Mouse (Mus musculus) embryonic facial prominence, embryonic 13.5 days (tissue): ENCODE measurements around the gene Rere. TPM values are rescaled to one million over a fixed set of nuclear protein-coding genes. Genes with fewer than 3 reads are reported as not detected.

Experiments used
- ATAC-seq: fragments of 200-750 bp; cut with Nextera tagmentation; 2 replicates; pipeline ENCODE4 v1.8.0; 2017; ENCODE audit warnings: low read depth; ENCODE audit not compliant: insufficient number of reproducible peaks, insufficient read depth, low FRiP score, low TSS enrichment
- H3K27ac ChIP-seq: fragments of 300-500 bp; sonication (generic); 2 replicates; pipeline ENCODE4 v1.5.1; 2015; ENCODE audit warnings: moderate library complexity, mild to moderate bottlenecking, inconsistent platforms
- H3K27me3 ChIP-seq: fragments of 300-500 bp; sonication (generic); 2 replicates; pipeline ENCODE4 v1.6.1; 2015; ENCODE audit warnings: mild to moderate bottlenecking, inconsistent platforms
- H3K36me3 ChIP-seq: fragments of 300-500 bp; sonication (generic); 2 replicates; pipeline ENCODE4 v1.6.1; 2015; ENCODE audit warnings: mild to moderate bottlenecking, inconsistent platforms
- H3K4me1 ChIP-seq: fragments of 300-500 bp; sonication (generic); 2 replicates; pipeline ENCODE4 v1.6.1; 2015; ENCODE audit warnings: inconsistent platforms
- H3K4me2 ChIP-seq: fragments of 300-500 bp; sonication (generic); 2 replicates; pipeline ENCODE4 v1.6.1; 2015; ENCODE audit warnings: moderate library complexity, mild to moderate bottlenecking, inconsistent platforms
- H3K4me3 ChIP-seq: fragments of 300-500 bp; sonication (generic); 2 replicates; pipeline ENCODE4 v1.5.1; 2015; ENCODE audit warnings: mild to moderate bottlenecking, inconsistent platforms
- H3K9ac ChIP-seq: fragments of 300-500 bp; sonication (generic); 2 replicates; pipeline ENCODE4 v1.6.1; 2015; ENCODE audit warnings: mild to moderate bottlenecking, inconsistent platforms
- H3K9me3 ChIP-seq: fragments of 300-500 bp; sonication (generic); 2 replicates; pipeline ENCODE4 v1.6.1; 2016; ENCODE audit warnings: inconsistent platforms
- WGBS: fragments of 180-500 bp; shearing (Covaris S2); methylation state at CpG from one replicate; pipeline ENCODE4 v1.1.7; 2015; ENCODE audit warnings: mixed read lengths; 5-methylcytosine and 5-hydroxymethylcytosine counted together
- polyA plus RNA-seq: library from polyadenylated mRNA; unstranded; fragments of >200 nt; fragmentation: Nextera tagmentation; extraction: Ambion mirVana; gene quantifications from 2 replicates; pipeline ENCODE4 v1.2.1, GENCODE M21; 2015

Rere gene
- polyA plus RNA-seq, 1 experiment from 2014 or later: 23.3 TPM

DNA sequence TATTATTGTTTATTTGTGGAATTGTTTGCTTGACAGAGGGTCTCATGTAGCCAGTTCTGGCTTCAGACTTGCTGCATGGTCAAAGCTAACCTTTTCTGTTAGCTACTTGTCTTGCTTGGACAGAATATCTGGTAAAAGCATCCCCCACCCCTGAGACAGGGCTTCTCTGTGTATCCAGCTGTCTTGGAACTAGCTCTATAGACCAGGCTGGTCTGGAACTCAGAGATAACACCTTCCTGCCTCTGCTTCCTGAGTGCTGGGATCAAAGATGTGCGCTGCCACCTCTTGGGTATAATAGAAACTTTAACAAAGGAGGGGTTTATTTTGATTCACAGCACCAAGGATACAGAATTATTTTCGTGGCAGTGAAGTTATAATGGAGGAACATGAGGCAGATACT is 304.4 kb downstream of the Rere start:
- Histone ChIP-seq H3K4me1 (peaks cover 71% of the 10 kb centered on the region), H3K36me3 (no peaks in the 10 kb centered on the region)
- 88% methylated on average over 2 of the region's 2 CpGs for WGBS

DNA sequence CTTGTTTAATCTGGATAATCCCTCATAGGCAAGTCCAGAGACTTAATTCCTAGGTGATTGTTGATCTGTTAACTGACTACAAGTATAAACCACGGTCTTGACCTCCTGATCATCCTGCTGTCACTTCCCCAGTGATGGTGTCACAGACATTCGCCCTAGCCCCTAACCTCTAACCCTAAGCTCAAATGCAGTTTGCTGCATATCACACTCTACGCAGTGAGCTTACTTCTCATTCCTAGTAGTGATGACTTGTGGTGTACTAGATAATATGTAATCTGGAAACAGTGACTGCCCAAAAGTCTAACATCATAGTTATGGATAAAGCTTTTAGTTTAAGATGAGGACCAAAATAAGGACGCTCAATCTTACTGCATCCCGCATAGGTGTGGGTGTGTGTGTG is 304.8 kb downstream of the Rere start:
- WGBS: 86% methylated on average over 5 of the region's 5 CpGs
- Histone ChIP-seq H3K4me2 (no peak overlapping the region), H3K27me3 (no peaks in the 10 kb centered on the region), H3K9ac (no peak overlapping the region), H3K27ac (no peak overlapping the region), H3K9me3 (no peaks in the 10 kb centered on the region), H3K36me3 (no peaks in the 10 kb centered on the region), H3K4me3 (no peak overlapping the region), H3K4me1 (peaks cover 76% of the 10 kb centered on the region)
- no peak for ATAC-seq

More for the DNA sequence above, 304.4 kb downstream of the Rere start:
- no peaks in the 10 kb centered on the region for H3K9me3 ChIP-seq
- H3K9ac ChIP-seq: no peak overlapping the region
- no peak overlapping the region for H3K4me3 ChIP-seq
- ATAC-seq: no peak
- H3K27ac ChIP-seq: no peak overlapping the region
- no peaks in the 10 kb centered on the region for H3K27me3 ChIP-seq
- no peak overlapping the region for H3K4me2 ChIP-seq

DNA sequence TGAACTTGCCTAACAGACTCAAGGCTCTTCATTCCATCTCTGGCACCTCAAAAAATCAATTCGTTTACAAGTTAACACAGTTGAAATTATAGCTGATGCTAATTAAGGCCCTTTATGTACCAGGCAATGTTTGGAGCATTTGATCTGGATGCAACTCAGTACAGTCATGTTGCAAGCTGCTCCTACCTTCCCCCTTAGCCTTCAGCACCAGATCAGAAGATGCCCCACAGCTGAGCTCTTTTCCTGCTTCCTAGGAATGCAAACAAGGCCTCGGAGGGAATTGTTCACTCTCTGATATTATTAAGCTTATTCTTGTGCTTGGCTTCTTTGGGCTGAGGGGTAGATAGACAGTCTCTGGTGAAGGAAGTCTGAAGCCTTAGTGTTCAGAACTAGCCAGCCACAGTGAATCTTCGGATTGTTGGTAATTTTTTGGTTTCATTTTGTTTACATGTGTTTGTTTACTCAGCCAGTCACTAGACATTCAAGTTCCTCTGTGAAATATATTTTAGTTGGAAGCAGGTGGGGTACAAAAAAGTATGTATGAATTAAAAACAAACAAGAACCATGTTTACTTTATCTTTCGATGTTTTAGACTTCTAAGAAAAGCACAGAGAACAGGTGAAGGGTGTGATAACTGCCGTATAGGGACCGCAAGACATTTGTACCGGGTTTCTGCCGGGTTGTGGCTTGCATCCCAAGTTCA is 306.3 kb downstream of the Rere start:
- no peaks in the 10 kb centered on the region for H3K27me3 ChIP-seq
- no peak overlapping the region for H3K4me3 ChIP-seq
- H3K9ac ChIP-seq: no peak overlapping the region
- no peak for ATAC-seq
- H3K36me3 ChIP-seq: no peaks in the 10 kb centered on the region
- H3K4me2 ChIP-seq: no peak overlapping the region
- WGBS: 72% methylated on average over 8 of the region's 8 CpGs
- peaks cover 76% of the 10 kb centered on the region for H3K4me1 ChIP-seq
- no peak overlapping the region for H3K27ac ChIP-seq
- no peaks in the 10 kb centered on the region for H3K9me3 ChIP-seq

DNA sequence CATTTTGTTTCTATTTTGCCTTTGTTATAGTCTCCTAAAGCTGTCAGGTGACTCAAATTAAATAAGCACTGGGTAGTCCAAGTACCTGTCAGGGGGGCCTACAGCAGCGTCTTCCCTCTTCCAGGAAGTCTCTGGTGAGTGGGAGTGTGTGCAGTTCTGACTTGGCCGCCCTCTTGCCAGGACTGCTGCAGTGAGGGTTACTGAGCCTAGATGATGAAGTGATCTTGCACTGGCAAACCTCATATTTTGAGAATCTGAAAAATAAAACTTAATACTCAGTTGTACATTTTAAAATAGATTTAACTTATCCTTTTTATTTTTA is 306.8 kb downstream of the Rere start:
- WGBS: 77% methylated on average over 2 of the region's 2 CpGs
- Histone ChIP-seq H3K9ac (no peak overlapping the region), H3K27me3 (no peaks in the 10 kb centered on the region), H3K27ac (no peak overlapping the region), H3K36me3 (no peaks in the 10 kb centered on the region), H3K4me2 (no peak overlapping the region), H3K9me3 (no peaks in the 10 kb centered on the region), H3K4me1 (peaks cover 72% of the 10 kb centered on the region), H3K4me3 (no peak overlapping the region)
- no peak for ATAC-seq

DNA sequence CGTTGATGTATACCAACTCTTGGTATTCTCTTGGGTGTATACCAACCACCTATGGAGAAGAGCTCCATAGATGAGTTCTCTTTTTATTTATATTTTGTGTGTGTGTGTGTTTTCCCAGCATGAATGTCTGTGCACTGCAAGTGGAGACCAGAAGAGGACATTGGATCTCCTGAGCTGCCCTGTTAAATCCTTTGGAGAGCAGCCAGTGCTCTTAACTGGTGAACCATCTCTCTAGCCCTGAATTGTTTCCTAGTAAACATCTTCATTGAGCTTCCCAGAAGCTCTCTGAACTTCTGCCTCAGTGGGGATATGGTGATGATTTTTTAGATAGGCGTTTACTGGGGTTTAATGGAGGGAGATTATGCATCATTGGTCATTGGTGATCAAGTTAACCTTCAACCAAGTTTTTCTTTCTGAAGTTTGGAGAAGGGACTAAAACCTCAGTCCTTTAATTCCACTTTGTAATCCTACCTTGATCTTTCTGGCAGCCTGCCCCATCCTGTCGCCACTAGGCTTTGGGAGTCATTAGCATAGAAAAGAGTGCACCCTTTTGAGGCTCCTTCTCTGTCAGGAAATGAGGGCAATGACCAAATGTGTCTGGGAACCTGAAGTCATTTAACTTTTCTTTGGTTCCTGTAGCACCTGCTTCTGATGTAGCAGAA is 309.3 kb downstream of the Rere start:
- H3K9ac ChIP-seq: no peak overlapping the region
- no peaks in the 10 kb centered on the region for H3K27me3 ChIP-seq
- H3K4me2 ChIP-seq: no peak overlapping the region
- ATAC-seq: no peak
- H3K4me1 ChIP-seq: peaks cover 56% of the 10 kb centered on the region
- WGBS: 46% methylated on average over 3 of the region's 3 CpGs
- H3K4me3 ChIP-seq: no peak overlapping the region
- H3K36me3 ChIP-seq: no peaks in the 10 kb centered on the region
- H3K9me3 ChIP-seq: no peaks in the 10 kb centered on the region
- no peak overlapping the region for H3K27ac ChIP-seq

DNA sequence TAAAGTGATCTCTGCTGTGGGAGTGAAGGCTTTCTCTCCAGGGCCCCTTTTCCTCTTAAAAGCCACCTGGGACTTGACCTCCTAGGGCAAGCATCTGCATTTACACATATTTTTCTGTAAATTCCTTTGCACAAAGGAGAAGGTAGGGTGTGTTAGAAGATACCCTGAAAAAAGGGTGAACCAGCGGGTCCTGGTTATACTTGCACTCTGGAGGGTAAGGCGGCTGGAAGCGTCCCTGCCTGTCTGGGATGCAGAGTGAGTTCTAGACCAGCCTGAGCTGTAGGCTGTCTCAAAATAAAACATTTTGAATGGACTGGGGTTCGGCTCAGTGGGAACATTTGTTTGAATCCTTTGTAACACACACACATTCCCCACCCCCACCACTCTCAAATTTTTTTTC is 310.2 kb downstream of the Rere start:
- WGBS: 61% methylated on average over 4 of the region's 4 CpGs
- no peak overlapping the region for H3K4me2 ChIP-seq
- no peak overlapping the region for H3K4me3 ChIP-seq
- ATAC-seq: no peak
- H3K9me3 ChIP-seq: no peaks in the 10 kb centered on the region
- H3K27me3 ChIP-seq: no peaks in the 10 kb centered on the region
- peaks cover 51% of the 10 kb centered on the region for H3K4me1 ChIP-seq
- H3K27ac ChIP-seq: no peak overlapping the region
- no peaks in the 10 kb centered on the region for H3K36me3 ChIP-seq
- no peak overlapping the region for H3K9ac ChIP-seq

DNA sequence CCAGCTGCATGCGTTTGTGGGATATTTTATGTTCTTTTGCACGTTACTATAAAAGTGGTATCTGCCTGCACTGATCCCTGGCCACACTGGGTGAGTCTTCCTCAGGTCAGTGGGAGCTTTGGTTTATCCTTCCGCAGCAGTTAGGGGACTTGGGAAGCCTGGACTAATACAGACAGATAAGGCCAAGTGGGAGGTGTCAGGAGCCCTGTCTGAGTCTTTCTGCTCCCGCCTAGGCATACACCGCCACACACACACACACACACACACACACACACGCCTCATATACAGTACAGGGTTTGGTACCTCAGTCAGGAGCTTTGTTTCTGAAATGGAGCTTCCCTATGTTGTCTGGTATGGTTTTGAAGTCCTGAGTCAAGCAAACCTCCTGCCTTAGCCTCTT is 310.6 kb downstream of the Rere start:
- H3K4me1 ChIP-seq: peaks cover 46% of the 10 kb centered on the region
- H3K27me3 ChIP-seq: no peaks in the 10 kb centered on the region
- 82% methylated on average over 6 of the region's 6 CpGs for WGBS
- no peaks in the 10 kb centered on the region for H3K9me3 ChIP-seq
- H3K9ac ChIP-seq: no peak overlapping the region
- H3K4me2 ChIP-seq: no peak overlapping the region
- H3K27ac ChIP-seq: no peak overlapping the region
- no peak for ATAC-seq
- no peak overlapping the region for H3K4me3 ChIP-seq
- no peaks in the 10 kb centered on the region for H3K36me3 ChIP-seq

DNA sequence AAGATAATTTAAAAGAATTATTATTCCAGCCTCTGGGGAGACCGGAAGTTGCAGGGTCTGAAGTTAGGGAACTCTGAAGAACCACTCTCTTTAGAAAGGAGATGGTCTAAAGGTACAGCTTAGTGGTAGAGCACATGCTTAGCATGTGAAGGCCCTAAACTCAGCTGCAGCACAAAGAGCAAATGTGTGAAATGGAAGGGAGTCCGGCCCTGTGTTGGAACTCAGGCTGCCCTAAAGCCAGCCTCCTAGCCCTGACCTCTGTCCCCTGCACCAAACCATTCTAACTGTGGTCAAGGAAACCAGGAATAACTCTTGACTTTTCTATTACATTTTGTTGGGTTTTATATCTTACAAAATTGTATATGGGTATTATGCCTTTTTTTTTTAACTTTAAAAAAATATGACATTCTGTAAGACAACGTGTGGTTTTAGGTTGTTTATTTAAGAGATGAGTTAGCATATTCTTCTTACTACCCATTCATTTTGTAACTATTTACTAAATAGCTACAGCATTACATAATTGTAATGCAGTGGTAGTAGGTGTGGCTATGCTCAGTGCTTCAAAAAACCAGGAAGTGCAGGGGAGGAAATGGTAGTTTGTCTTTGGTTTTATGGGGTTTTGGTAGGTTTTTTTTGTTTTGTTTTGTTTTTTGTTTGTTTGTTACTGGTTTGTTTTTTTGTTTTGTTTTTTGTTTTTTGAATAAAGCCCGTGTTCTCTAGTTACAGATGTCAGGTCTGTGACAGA is 312.2 kb downstream of the Rere start:
- WGBS: 73% methylated on average over 4 of the region's 4 CpGs
- Histone ChIP-seq H3K9me3 (no peaks in the 10 kb centered on the region), H3K4me3 (no peak overlapping the region), H3K27me3 (no peaks in the 10 kb centered on the region), H3K4me1 (peaks cover 47% of the 10 kb centered on the region), H3K4me2 (no peak overlapping the region), H3K36me3 (no peaks in the 10 kb centered on the region), H3K9ac (no peak overlapping the region), H3K27ac (no peak overlapping the region)
- ATAC-seq: no peak

DNA sequence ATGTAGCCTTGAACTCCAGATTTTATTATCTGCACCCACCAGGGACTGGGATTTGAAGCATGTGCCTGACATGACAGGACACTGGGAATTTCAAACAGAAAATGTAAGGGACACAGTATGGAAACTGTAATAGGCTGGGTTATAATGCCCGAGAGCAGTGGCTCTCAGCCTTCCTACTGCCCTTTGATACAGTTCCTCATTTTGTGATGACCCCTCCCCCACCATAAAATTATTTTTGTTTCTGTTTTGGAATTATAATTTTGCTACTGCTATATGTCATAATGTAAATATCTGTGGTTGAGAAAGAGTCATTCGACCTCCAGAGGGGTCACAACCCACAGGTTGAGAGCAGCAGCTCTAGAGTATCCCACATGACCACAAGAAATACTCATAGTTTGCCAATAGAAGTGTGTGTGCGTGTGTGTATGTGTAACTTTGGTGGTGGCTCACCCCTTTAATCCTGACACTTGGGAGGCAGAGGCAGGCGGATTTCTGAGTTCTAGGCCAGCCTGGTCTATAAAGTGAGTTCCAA is 312.9 kb downstream of the Rere start:
- WGBS: 85% methylated on average over 4 of the region's 4 CpGs
- H3K4me2 ChIP-seq: no peak overlapping the region
- no peak overlapping the region for H3K9ac ChIP-seq
- no peak overlapping the region for H3K4me3 ChIP-seq
- no peak overlapping the region for H3K27ac ChIP-seq
- no peak for ATAC-seq
- H3K4me1 ChIP-seq: peaks cover 50% of the 10 kb centered on the region
- H3K36me3 ChIP-seq: no peaks in the 10 kb centered on the region
- no peaks in the 10 kb centered on the region for H3K27me3 ChIP-seq
- no peaks in the 10 kb centered on the region for H3K9me3 ChIP-seq

DNA sequence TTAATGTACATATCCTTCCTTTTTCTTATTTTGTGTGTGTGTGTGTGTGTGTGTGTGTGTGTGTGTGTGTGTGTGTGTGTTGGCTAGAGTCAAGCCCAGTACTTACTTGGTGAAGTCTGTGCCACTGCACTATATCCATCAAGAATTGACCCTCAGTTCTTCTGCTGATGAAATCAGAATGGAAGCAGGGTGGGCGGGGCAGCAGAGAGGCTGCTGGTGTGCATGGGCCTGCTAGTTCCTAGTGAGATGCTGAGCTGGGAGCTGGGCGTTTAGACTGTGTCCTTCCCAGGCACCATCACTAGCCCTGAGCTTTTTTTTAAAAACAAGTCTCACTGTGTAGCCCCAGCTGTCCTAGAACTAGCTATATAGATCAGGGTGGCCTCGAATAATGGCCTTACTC is 313.6 kb downstream of the Rere start:
- Histone ChIP-seq H3K9ac (no peak overlapping the region), H3K27me3 (no peaks in the 10 kb centered on the region), H3K4me1 (peaks cover 51% of the 10 kb centered on the region), H3K36me3 (no peaks in the 10 kb centered on the region; the same call in 1 of the 2 replicates), H3K4me2 (no peak overlapping the region), H3K9me3 (no peaks in the 10 kb centered on the region), H3K27ac (no peak overlapping the region), H3K4me3 (no peak overlapping the region)
- no peak for ATAC-seq
- 77% methylated on average over 3 of the region's 3 CpGs for WGBS

DNA sequence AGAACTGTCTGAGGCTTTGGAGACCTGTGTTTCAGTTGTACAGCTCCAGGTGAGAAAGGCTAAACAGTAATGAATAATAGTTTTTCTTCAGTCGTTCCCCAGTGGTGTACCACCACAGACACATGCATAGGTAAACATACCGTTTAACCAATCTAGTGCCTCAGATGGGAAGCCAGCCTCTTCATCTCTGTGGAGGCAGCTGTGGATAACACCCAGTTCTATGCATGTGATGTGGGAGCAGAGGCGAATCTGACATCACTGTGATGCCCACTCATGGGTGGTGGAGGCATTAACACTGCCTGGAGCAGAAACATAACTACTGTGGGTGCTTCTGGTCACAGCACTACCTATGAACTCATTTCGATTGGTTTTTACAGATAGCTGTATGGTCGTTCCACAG is 314.5 kb downstream of the Rere start:
- H3K4me1 ChIP-seq: peaks cover 43% of the 10 kb centered on the region
- WGBS: 91% methylated on average over 5 of the region's 5 CpGs
- no peaks in the 10 kb centered on the region for H3K9me3 ChIP-seq
- no peaks in the 10 kb centered on the region for H3K27me3 ChIP-seq
- ATAC-seq: no peak
- no peak overlapping the region for H3K4me2 ChIP-seq
- no peak overlapping the region for H3K4me3 ChIP-seq
- H3K36me3 ChIP-seq: no peaks in the 10 kb centered on the region; the same call in 1 of the 2 replicates
- H3K27ac ChIP-seq: no peak overlapping the region
- H3K9ac ChIP-seq: no peak overlapping the region

DNA sequence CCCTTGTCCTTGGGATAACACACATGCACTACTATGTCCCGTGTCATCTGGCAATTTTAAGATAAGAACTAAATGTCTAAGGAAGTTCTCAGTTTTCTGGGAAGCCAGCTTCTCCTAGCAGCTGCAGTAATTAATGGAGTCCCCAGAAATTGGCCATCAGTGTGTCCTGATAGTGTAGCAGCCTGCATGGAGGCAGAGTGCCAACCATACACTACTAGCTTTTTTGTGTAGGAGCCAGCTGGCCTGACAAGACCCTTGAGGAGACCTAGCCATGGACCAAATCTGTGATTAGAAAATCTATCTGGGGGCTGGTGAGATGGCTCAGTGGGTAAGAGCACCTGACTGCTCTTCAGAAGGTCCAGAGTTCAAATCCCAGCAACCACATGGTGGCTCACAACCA is 317.2 kb downstream of the Rere start:
- WGBS: 76% methylated on average over 1 of the region's 1 CpGs
- Histone ChIP-seq H3K4me1 (peaks cover 25% of the 10 kb centered on the region), H3K4me2 (no peak overlapping the region), H3K27ac (no peak overlapping the region), H3K36me3 (no peaks in the 10 kb centered on the region; the same call in 1 of the 2 replicates), H3K27me3 (no peaks in the 10 kb centered on the region), H3K4me3 (no peak overlapping the region), H3K9ac (no peak overlapping the region), H3K9me3 (no peaks in the 10 kb centered on the region)
- ATAC-seq: no peak
